Mouse (Mus musculus): ENCODE data around the gene Cacna1e. TPM values are rescaled to one million over a fixed set of nuclear protein-coding genes. Genes with fewer than 3 reads are reported as not detected.

Gene Cacna1e
- total and polyA plus RNA-seq, 3 experiments: 0.60 to 8.5 (median 2.5) TPM

DNA sequence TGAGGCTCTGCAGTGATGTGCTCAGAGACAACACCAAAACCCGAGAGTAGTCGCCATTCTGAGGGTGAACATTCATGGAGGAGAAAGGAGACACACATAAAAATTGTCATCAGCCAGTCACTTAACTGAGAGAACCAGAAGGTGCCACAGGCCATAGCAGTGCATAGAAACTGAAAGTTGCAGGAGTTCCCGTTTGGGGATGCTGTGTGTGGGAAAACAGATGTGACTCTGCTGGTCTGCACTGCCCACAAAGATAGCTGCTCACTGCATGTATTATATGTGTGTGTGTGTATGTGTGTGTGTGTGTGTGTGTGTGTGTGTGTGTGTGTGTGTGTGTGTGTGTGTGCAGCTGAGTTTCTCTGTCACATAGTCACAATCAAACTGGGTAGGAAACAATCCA is 61.2 kb downstream of the Cacna1e start:
- TF ChIP-seq SMC3 (IDR thresholded peaks at IDR 0.05; ENCODE audit: low read depth, low read length) (no peak), ETS1 (conservative IDR thresholded peaks at IDR 0.05; ENCODE audit: low read depth, low read length) (peak; percentile 83), ZMIZ1 (IDR thresholded peaks at IDR 0.05; ENCODE audit: low read depth, low read length) (no peak), JUN (IDR thresholded peaks at IDR 0.05; ENCODE audit: insufficient read depth, low read depth, low read length) (0 out of 2 replicates have a peak, but pooled peaks have one; percentile 3), MAZ (IDR thresholded peaks at IDR 0.05; ENCODE audit: low read depth, low read length) (0 out of 2 replicates have a peak, but pooled peaks have one; percentile 49), EP300 (IDR thresholded peaks at IDR 0.05; ENCODE audit: low read length) (peak; percentile 76), POLR2AphosphoS2 (IDR thresholded peaks at IDR 0.05; ENCODE audit: low read depth, low read length) (no peak), HCFC1 (IDR thresholded peaks at IDR 0.05; ENCODE audit: low read depth, low read length) (peak; percentile 27; the same call in 1 of the 2 replicates), SIN3A (IDR thresholded peaks at IDR 0.05; ENCODE audit: low read length) (peak; percentile 47; the same call in 1 of the 2 replicates), MYC (IDR thresholded peaks at IDR 0.05; ENCODE audit: low read depth, low read length) (0 out of 2 replicates have a peak, but pooled peaks have one; percentile 48), RCOR1 (conservative IDR thresholded peaks at IDR 0.05; ENCODE audit: low read depth, low read length) (0 out of 2 replicates have a peak, but pooled peaks have one; percentile 66), TCF12 (IDR thresholded peaks at IDR 0.05; ENCODE audit: low read depth, low read length) (peak; percentile 65), CHD2 (IDR thresholded peaks at IDR 0.05; ENCODE audit: low read length) (0 out of 2 replicates have a peak, but pooled peaks have one; percentile 24), MXI1 (IDR thresholded peaks at IDR 0.05; ENCODE audit: low read depth, low read length) (no peak; the same call in 1 of the 2 replicates), BHLHE40 (IDR thresholded peaks at IDR 0.05; ENCODE audit: low read depth, low read length) (peak; percentile 69), IRF4 (IDR thresholded peaks at IDR 0.05; ENCODE audit: low read depth, low read length) (peak; percentile 92), MAX (IDR thresholded peaks at IDR 0.05; ENCODE audit: low read length) (0 out of 2 replicates have a peak, but pooled peaks have one; percentile 14), USF2 (conservative IDR thresholded peaks at IDR 0.05; ENCODE audit: low read depth, low read length) (no peak), MEF2A (IDR thresholded peaks at IDR 0.05; ENCODE audit: borderline replicate concordance, low read depth, low read length) (peak; percentile 78; the same call in 1 of the 2 replicates), MAFK (IDR thresholded peaks at IDR 0.05; ENCODE audit: insufficient replicate concordance, low read length) (0 out of 2 replicates have a peak, but pooled peaks have one; percentile 20)
- H3K9me3 ChIP-seq (replicated peaks; ENCODE audit: low read length): no peaks in the 10 kb centered on the region
- DNase-seq (ENCODE audit: extremely low read depth): peak; percentile 59
- peaks cover 47 to 55% of the 10 kb centered on the region in 2 experiments for H3K4me1 ChIP-seq (ENCODE audit: control insufficient read depth in 1 of 2, insufficient read depth in 2 of 2)
- peaks cover 0 to 4% of the 10 kb centered on the region in 2 experiments for H3K36me3 ChIP-seq (replicated peaks in 1 of 2; ENCODE audit: control insufficient read depth in 1 of 2, insufficient read depth in 1 of 2, low read length in 1 of 2)
- H3K79me2 ChIP-seq (replicated peaks; ENCODE audit: control insufficient read depth, extremely low read depth, insufficient read depth, poor library complexity, severe bottlenecking): peaks cover 8% of the 10 kb centered on the region; the same call in 1 of the 2 replicates
- dilution Hi-C loops (cut with MboI; ENCODE audit: extremely low pct_ligation_motif_present, extremely low pct_unique_long_range_greater_than_20kb, low sequenced_read_pairs) (no loop called here), in situ Hi-C loops (cut with MboI; ENCODE audit: low pct_ligation_motif_present, low pct_unique_long_range_greater_than_20kb, low sequenced_read_pairs) (no loop called here)
- no peak overlapping the region for H3K9ac ChIP-seq (ENCODE audit: insufficient read depth, low read depth)
- peak overlapping the region; percentile 21; the same call in 1 of the 2 replicates for H3K4me2 ChIP-seq (ENCODE audit: insufficient read depth, low read depth, poor library complexity, severe bottlenecking)
- peak overlapping the region; percentile 54 for H3K27ac ChIP-seq (ENCODE audit: insufficient read depth, low read depth)
- no peak overlapping the region for H3K4me3 ChIP-seq (replicated peaks in 1 of 3; ENCODE audit: low read depth in 2 of 3, low read length in 2 of 3, poor library complexity in 1 of 3)
- H3K27me3 ChIP-seq (replicated peaks): no peaks in the 10 kb centered on the region

GRCm38 (mm10) chr1:154820422-154820821 is 63.9 kb downstream of the Cacna1e start:
- in situ Hi-C loops (cut with MboI; ENCODE audit: low pct_ligation_motif_present, low pct_unique_long_range_greater_than_20kb, low sequenced_read_pairs) (no loop called here), dilution Hi-C loops (cut with MboI; ENCODE audit: extremely low pct_ligation_motif_present, extremely low pct_unique_long_range_greater_than_20kb, low sequenced_read_pairs) (no loop called here)
- no peak for DNase-seq (ENCODE audit: extremely low read depth)
- Histone ChIP-seq H3K9me3 (replicated peaks; ENCODE audit: low read length) (peaks cover 3% of the 10 kb centered on the region), H3K4me3 (replicated peaks in 1 of 3; ENCODE audit: low read depth in 2 of 3, low read length in 2 of 3, poor library complexity in 1 of 3) (no peak overlapping the region), H3K27ac (ENCODE audit: insufficient read depth, low read depth) (peak overlapping the region; percentile 54), H3K27me3 (replicated peaks) (no peaks in the 10 kb centered on the region), H3K36me3 (replicated peaks in 1 of 2; ENCODE audit: control insufficient read depth in 1 of 2, insufficient read depth in 1 of 2, low read length in 1 of 2) (peaks cover 0 to 4% of the 10 kb centered on the region in 2 experiments), H3K4me2 (ENCODE audit: insufficient read depth, low read depth, poor library complexity, severe bottlenecking) (peak overlapping the region; percentile 59), H3K9ac (ENCODE audit: insufficient read depth, low read depth) (no peak overlapping the region), H3K79me2 (replicated peaks; ENCODE audit: control insufficient read depth, extremely low read depth, insufficient read depth, poor library complexity, severe bottlenecking) (peaks cover 8% of the 10 kb centered on the region; the same call in 1 of the 2 replicates), H3K4me1 (ENCODE audit: control insufficient read depth in 1 of 2, insufficient read depth in 2 of 2) (peaks cover 54 to 74% of the 10 kb centered on the region in 2 experiments)
- TF ChIP-seq SIN3A (IDR thresholded peaks at IDR 0.05; ENCODE audit: low read length) (no peak), ZC3H11A (IDR thresholded peaks at IDR 0.05; ENCODE audit: low read depth, low read length) (no peak), MEF2A (IDR thresholded peaks at IDR 0.05; ENCODE audit: borderline replicate concordance, low read depth, low read length) (peak; percentile 48; the same call in 1 of the 2 replicates), USF2 (conservative IDR thresholded peaks at IDR 0.05; ENCODE audit: low read depth, low read length) (no peak), EP300 (IDR thresholded peaks at IDR 0.05; ENCODE audit: low read length) (peak; percentile 70), IRF4 (IDR thresholded peaks at IDR 0.05; ENCODE audit: low read depth, low read length) (peak; percentile 82), JUND (conservative IDR thresholded peaks at IDR 0.05; ENCODE audit: low read depth, low read length) (0 out of 2 replicates have a peak, but pooled peaks have one; percentile 30), GABPA (IDR thresholded peaks at IDR 0.05; ENCODE audit: insufficient replicate concordance, low read depth, low read length) (no peak), BHLHE40 (IDR thresholded peaks at IDR 0.05; ENCODE audit: low read depth, low read length) (peak; percentile 12; the same call in 1 of the 2 replicates), TCF12 (IDR thresholded peaks at IDR 0.05; ENCODE audit: low read depth, low read length) (peak; percentile 29; the same call in 1 of the 2 replicates), POLR2A (IDR thresholded peaks at IDR 0.05; ENCODE audit: low read depth, low read length) (no peak)
